Mouse (Mus musculus) midbrain, embryonic 10.5 days (tissue): ENCODE data around the gene Krt17. TPM values are rescaled to one million over a fixed set of nuclear protein-coding genes. Genes with fewer than 3 reads are reported as not detected.
"Not testable (repeated sequence)": the region's sequence is repeated elsewhere in the genome, so short reads cannot be mapped to it uniquely, and the experiment has no call there.

ENCODE experiments used
- DNase-seq: peaks from one replicate; pipeline ENCODE4 v3.0.0-alpha.2; 2017; ENCODE audit warnings: low spot score
- H3K27ac ChIP-seq: fragments of 300-500 bp; sonication (generic); replicated peaks from 2 replicates; pipeline ENCODE4 v1.5.1; 2016; ENCODE audit warnings: mild to moderate bottlenecking
- H3K27me3 ChIP-seq: fragments of 300-500 bp; sonication (generic); 2 replicates; pipeline ENCODE4 v1.6.1; 2016; ENCODE audit warnings: low read depth, mild to moderate bottlenecking; ENCODE audit not compliant: poor library complexity, severe bottlenecking
- H3K36me3 ChIP-seq: fragments of 300-500 bp; sonication (generic); 2 replicates; pipeline ENCODE4 v1.6.1; 2016; ENCODE audit warnings: mild to moderate bottlenecking, moderate library complexity
- H3K4me1 ChIP-seq: fragments of 300-500 bp; sonication (generic); 2 replicates; pipeline ENCODE4 v1.6.1; 2016
- H3K4me3 ChIP-seq: fragments of 300-500 bp; sonication (generic); 2 replicates; pipeline ENCODE4 v1.5.1; 2016; ENCODE audit warnings: mild to moderate bottlenecking, moderate library complexity
- H3K9me3 ChIP-seq: fragments of 300-500 bp; sonication (generic); replicated peaks from 2 replicates; pipeline ENCODE4 v1.6.1; 2016; ENCODE audit warnings: mild to moderate bottlenecking
- WGBS: fragments of 180-500 bp; shearing (Covaris S2); methylation state at CpG from one replicate; pipeline ENCODE4 v1.1.7; 2016; 5-methylcytosine and 5-hydroxymethylcytosine counted together
- polyA plus RNA-seq: library from polyadenylated mRNA; unstranded; fragments of >200 nt; fragmentation: Nextera tagmentation; extraction: Ambion mirVana; gene quantifications from 2 replicates; pipeline ENCODE4 v1.2.1, GENCODE M21; 2016

The Krt17 gene
- polyA plus RNA-seq, 1 experiment from 2014 or later, result 0.12 TPM

GRCm38 (mm10) chr11:100255514-100255913 is 5.3 kb downstream of the Krt17 start:
- 94% methylated on average over 6 of the region's 6 CpGs for WGBS

DNA sequence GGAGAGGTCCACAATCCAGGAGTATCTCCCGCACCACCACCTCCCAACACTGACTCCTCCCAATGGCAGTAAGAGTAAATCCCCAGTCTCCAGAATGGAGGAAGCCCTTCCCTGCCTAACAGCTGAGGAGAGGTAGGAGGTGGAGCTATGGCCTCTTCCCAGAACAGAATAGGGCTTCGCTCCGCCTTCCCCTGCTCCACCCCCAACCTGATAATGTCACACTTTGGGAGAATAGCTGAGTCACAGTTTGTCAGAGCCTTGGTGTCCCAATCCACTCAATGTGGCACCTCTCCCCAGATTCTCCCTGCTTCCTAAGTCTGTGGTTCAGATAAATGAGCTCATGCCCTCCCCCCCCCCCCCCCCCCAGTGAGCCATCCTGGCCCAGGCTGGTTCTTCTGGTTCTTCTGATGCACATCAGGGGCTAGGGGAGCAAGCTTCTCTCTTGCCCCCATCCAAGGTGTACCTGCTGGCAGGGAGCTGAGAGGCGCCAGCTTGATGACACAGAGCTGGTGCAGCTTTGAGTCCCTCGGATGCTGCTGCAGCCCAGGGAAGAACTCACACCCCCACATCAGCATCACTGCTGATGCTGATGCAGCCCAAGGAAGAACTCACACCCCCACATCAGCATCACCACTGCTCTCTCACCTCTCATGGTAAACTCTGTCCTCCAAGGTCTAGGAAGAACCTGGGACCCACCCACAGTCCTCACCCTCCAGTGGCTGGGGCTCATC is 6.3 kb downstream of the Krt17 start:
- WGBS, result 76% methylated on average over 5 of the region's 5 CpGs
- DNase-seq, result no peak
- H3K9me3 ChIP-seq, result no peaks in the 10 kb centered on the region

More at GRCm38 (mm10) chr11:100255514-100255913, 5.3 kb downstream of the Krt17 start:
- H3K9me3 ChIP-seq, result no peaks in the 10 kb centered on the region
- no peak for DNase-seq
- H3K27ac ChIP-seq, result no peak overlapping the region
- H3K36me3 ChIP-seq, result no peaks in the 10 kb centered on the region
- H3K27me3 ChIP-seq, result no peaks in the 10 kb centered on the region
- no peak overlapping the region for H3K4me3 ChIP-seq
- peaks cover 13% of the 10 kb centered on the region for H3K4me1 ChIP-seq

GRCm38 (mm10) chr11:100248852-100249465 is 11.9 kb downstream of the Krt17 start, which contains the start of gene Krt16:
Krt16 (minus strand) TSS chr11:100248902.
- H3K9me3 ChIP-seq, result no peaks in the 10 kb centered on the region
- H3K27ac ChIP-seq, result no peak within 1 kb of the TSS
- WGBS, result 84% methylated on average over 7 of the region's 7 CpGs
- H3K4me3 ChIP-seq, result no peak within 1 kb of the TSS
- H3K27me3 ChIP-seq, result no peaks in the 10 kb centered on the region
- H3K4me1 ChIP-seq, result no peaks in the 10 kb centered on the region
- H3K36me3 ChIP-seq, result no peaks in the 10 kb centered on the region
- DNase-seq, result no peak

More for the DNA sequence above, 6.3 kb downstream of the Krt17 start:
- Histone ChIP-seq H3K4me1 (peaks cover 13% of the 10 kb centered on the region), H3K36me3 (no peaks in the 10 kb centered on the region), H3K4me3 (no peak overlapping the region), H3K27ac (no peak overlapping the region), H3K27me3 (no peaks in the 10 kb centered on the region)

DNA sequence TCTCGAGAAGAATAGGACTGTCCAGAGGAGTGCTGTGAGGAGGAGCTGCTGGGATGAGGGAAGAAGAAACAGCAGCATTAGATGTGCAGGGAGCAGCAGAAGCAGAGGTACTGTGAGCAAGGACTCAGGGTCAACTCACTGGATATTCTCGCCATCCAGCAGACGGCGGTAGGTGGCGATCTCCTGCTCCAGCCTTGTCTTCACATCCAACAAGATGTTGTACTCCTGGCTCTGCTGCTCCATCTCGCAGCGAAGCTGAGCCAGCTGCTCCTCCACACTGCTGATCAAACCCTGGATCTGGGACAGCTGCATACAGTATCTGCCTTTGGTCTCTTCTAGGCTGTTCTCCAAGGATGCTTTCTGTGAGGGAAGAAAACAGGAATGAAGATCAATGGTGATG is 14.4 kb downstream of the Krt17 start:
- H3K4me3 ChIP-seq, H3K27me3 ChIP-seq, H3K36me3 ChIP-seq, H3K4me1 ChIP-seq, H3K27ac ChIP-seq, H3K9me3 ChIP-seq, DNase-seq: not testable (repeated sequence)
- 79% methylated on average over 7 of the region's 7 CpGs for WGBS

DNA sequence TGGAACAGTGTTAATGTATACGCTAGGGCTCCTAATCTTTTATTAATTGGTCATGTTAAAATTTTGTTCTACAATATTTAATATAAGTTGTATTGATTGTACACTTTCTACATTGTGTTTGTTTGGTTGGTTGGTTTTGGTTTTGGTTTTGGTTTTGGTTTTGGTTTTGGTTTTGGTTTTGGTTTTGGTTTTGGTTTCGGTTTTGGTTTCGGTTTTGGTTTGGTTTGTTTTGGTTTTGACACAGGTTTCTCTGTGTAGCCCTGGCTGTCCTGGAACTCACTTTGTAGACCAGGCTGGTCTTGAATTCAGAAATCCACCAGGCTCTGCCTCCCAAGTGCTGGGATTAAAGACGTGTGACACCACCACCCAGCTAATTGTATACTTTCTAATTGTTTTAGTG is 20.6 kb downstream of the Krt17 start:
- DNase-seq, H3K4me1 ChIP-seq, H3K27ac ChIP-seq, H3K27me3 ChIP-seq, H3K9me3 ChIP-seq, H3K36me3 ChIP-seq, H3K4me3 ChIP-seq: not testable (repeated sequence)
- 89% methylated on average over 4 of the region's 4 CpGs for WGBS

DNA sequence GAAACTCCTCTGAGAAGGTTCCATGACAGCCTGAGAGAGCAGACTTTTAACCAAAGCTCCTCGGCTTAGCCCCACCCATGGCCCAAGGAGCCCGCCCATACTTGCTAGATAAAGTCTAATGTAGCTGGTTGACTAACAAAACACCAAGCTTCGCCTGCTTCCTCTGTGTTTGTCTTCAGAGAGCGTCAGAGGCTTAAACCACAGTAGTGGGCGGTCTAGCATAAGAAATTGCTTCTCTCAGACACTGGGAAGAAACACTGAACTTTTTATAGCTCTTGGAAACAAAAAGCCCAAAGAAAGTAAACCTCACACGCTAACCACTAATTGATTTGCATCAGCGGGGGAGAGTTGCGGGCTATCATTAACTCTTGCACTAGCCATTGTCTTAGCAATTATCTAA is 39.1 kb downstream of the Krt17 start:
- DNase-seq, result no peak
- no peaks in the 10 kb centered on the region for H3K4me1 ChIP-seq
- no peaks in the 10 kb centered on the region for H3K36me3 ChIP-seq
- H3K27ac ChIP-seq, result no peak overlapping the region
- no peak overlapping the region for H3K4me3 ChIP-seq
- WGBS, result 75% methylated on average over 8 of the region's 8 CpGs
- no peaks in the 10 kb centered on the region for H3K27me3 ChIP-seq
- peaks cover 6% of the 10 kb centered on the region; the same call in 1 of the 2 replicates for H3K9me3 ChIP-seq

DNA sequence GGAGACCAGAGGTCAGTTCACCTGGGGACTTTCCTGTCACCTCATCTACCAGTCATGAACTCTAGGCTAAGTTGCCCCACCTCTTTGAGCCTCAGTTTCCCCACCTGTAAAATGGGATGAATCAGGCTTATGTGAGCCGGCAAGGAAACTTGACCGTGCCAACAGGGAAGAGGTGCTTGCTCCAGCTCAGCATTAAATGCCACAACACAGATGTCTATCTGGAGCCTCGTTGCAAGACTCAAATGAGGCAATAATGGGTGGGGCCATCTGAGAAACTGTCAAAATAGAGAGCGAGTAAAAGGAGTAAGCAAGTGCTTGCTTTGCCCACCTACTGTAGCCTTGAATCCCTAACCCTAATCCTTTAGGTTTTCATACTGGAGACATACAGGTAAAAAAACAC is 41.5 kb downstream of the Krt17 start:
- 86% methylated on average over 4 of the region's 4 CpGs for WGBS
- no peak for DNase-seq
- Histone ChIP-seq H3K4me1 (no peaks in the 10 kb centered on the region), H3K9me3 (no peaks in the 10 kb centered on the region), H3K27me3 (no peaks in the 10 kb centered on the region), H3K4me3 (no peak overlapping the region), H3K36me3 (no peaks in the 10 kb centered on the region), H3K27ac (no peak overlapping the region)

- Histone ChIP-seq H3K27ac (no peak overlapping the region), H3K27me3 (no peaks in the 10 kb centered on the region), H3K4me3 (no peak overlapping the region), H3K4me1 (no peaks in the 10 kb centered on the region), H3K9me3 (no peaks in the 10 kb centered on the region), H3K36me3 (no peaks in the 10 kb centered on the region)
- 69% methylated on average over 6 of the region's 6 CpGs for WGBS
- DNase-seq, result no peak
Measured at GRCm38 (mm10) chr11:100208542-100208941, 52.3 kb downstream of the Krt17 start.

DNA sequence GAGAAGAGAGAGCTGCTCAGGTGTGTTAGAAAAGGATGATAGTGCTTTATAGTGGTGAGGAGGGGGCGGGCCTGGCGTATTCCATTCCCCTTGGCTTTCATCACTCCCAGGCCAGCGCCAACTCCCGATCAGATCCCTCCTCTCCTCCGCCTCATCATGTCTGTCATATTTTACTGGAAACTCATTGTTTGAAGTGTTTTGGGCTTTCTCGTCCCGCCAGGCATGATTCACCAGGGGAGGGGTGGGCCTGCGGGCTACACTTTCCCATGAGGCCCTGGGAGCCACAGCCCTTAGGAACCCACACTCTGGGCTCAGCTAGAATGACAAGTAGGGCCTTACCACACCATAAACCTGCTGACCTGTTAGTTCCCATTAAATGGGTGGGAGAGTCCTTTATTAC is 53.3 kb downstream of the Krt17 start, which contains the start of gene Krt14:
Gene Krt14, minus strand, starts transcription at position 51 of the 400 bp plus-strand sequence.
- no peaks in the 10 kb centered on the region for H3K4me1 ChIP-seq
- no peaks in the 10 kb centered on the region for H3K36me3 ChIP-seq
- no peaks in the 10 kb centered on the region for H3K27me3 ChIP-seq
- no peak within 1 kb of the TSS for H3K4me3 ChIP-seq
- no peak within 1 kb of the TSS for H3K27ac ChIP-seq
- H3K9me3 ChIP-seq, result no peaks in the 10 kb centered on the region
- WGBS, result 92% methylated on average over 8 of the region's 8 CpGs
- no peak for DNase-seq

Other genes with a start within 250 kb of the Krt17 start
- not detected in 2 replicates for gene Krt33a, start 244.8 kb downstream of the Krt17 start, polyA plus RNA-seq
- gene Krt33b, start 231.2 kb downstream of the Krt17 start, polyA plus RNA-seq, result not detected in 2 replicates
- gene Krt34, start 219.5 kb downstream of the Krt17 start, polyA plus RNA-seq, result not detected in 2 replicates
- not detected in 2 replicates for gene Krt31, start 210.5 kb downstream of the Krt17 start, polyA plus RNA-seq
- not detected in 2 replicates for gene Krt32, start 172.8 kb downstream of the Krt17 start, polyA plus RNA-seq
- gene Krt35, start 164.8 kb downstream of the Krt17 start, polyA plus RNA-seq, result not detected in 2 replicates
- gene Krt36, start 155.4 kb downstream of the Krt17 start, polyA plus RNA-seq, result not detected in 2 replicates
- not detected in 2 replicates for gene Krt13, start 139.5 kb downstream of the Krt17 start, polyA plus RNA-seq
- 0.74 and 1.8 TPM in 2 replicates for gene Krt15, start 125.1 kb downstream of the Krt17 start, polyA plus RNA-seq
- 5.9 and 6.3 TPM in 2 replicates for gene Krt19, start 112.4 kb downstream of the Krt17 start, polyA plus RNA-seq
- not detected in 2 replicates for gene Krt9, start 67.8 kb downstream of the Krt17 start, polyA plus RNA-seq
- gene Krt14, start 53.5 kb downstream of the Krt17 start, polyA plus RNA-seq, result 1.0 and 1.2 TPM in 2 replicates
- not detected in 2 replicates for gene Krt16, start 12.1 kb downstream of the Krt17 start, polyA plus RNA-seq
- gene Krt42, start 8.8 kb upstream of the Krt17 start, polyA plus RNA-seq, result not detected in 2 replicates
- gene Eif1, start 58.9 kb upstream of the Krt17 start, polyA plus RNA-seq, result 1,709 and 1,814 TPM in 2 replicates
- gene Gast, start 73.4 kb upstream of the Krt17 start, polyA plus RNA-seq, result 0.56 TPM in 1 of 2 replicates, not detected in the other
- 36.6 and 40.2 TPM in 2 replicates for gene Hap1, start 95.1 kb upstream of the Krt17 start, polyA plus RNA-seq
- 32.4 and 41.8 TPM in 2 replicates for gene Jup, start 136.7 kb upstream of the Krt17 start, polyA plus RNA-seq
- 23.4 and 26.8 TPM in 2 replicates for gene P3h4, start 153.8 kb upstream of the Krt17 start, polyA plus RNA-seq
- 44.6 and 49.7 TPM in 2 replicates for gene Fkbp10, start 154.7 kb upstream of the Krt17 start, polyA plus RNA-seq
- gene Nt5c3b, start 180.8 kb upstream of the Krt17 start, polyA plus RNA-seq, result 115 and 120 TPM in 2 replicates
- gene Klhl10, start 180.9 kb upstream of the Krt17 start, polyA plus RNA-seq, result 0.62 and 0.73 TPM in 2 replicates
- gene Klhl11, start 211.7 kb upstream of the Krt17 start, polyA plus RNA-seq, result 6.9 and 8.2 TPM in 2 replicates